Mouse (Mus musculus): ENCODE results near the gene Tspan2. TPM values are rescaled to one million over a fixed set of nuclear protein-coding genes. Genes with fewer than 3 reads are reported as not detected.

Tspan2 gene
- polyA plus RNA-seq, 1 experiment from 2014 or later = 23.1 TPM

- no peak overlapping the region for H3K4me3 ChIP-seq
- no peak overlapping the region for H3K9ac ChIP-seq
- no peaks in the 10 kb centered on the region for H3K9me3 ChIP-seq (replicated peaks)
- no peak overlapping the region for H3K27ac ChIP-seq
- no peaks in the 10 kb centered on the region for H3K27me3 ChIP-seq
- WGBS = 82% methylated on average over 8 of the region's 8 CpGs
- ATAC-seq (replicated peaks; ENCODE audit: insufficient number of reproducible peaks, insufficient read depth, low FRiP score, low read depth) = no peak
- peaks cover 6% of the 10 kb centered on the region; the same call in 1 of the 2 replicates for H3K4me1 ChIP-seq (replicated peaks)
- H3K4me2 ChIP-seq = 0 out of 2 replicates have a peak overlapping the region, but pooled peaks have one; percentile 64
- no peaks in the 10 kb centered on the region for H3K36me3 ChIP-seq
These were observed 18.5 kb upstream of the Tspan2 start for GRCm38 (mm10) chr3:102715839-102716238.

GRCm38 (mm10) chr3:102717586-102718285 is 16.6 kb upstream of the Tspan2 start:
- 74% methylated on average over 3 of the region's 3 CpGs for WGBS
- ATAC-seq (replicated peaks; ENCODE audit: insufficient number of reproducible peaks, insufficient read depth, low FRiP score, low read depth) = no peak

GRCm38 (mm10) chr3:102723154-102723553 is 11.2 kb upstream of the Tspan2 start:
- peaks cover 13% of the 10 kb centered on the region for H3K4me1 ChIP-seq (replicated peaks)
- H3K27me3 ChIP-seq = no peaks in the 10 kb centered on the region
- H3K4me2 ChIP-seq = no peak overlapping the region
- H3K4me3 ChIP-seq = no peak overlapping the region
- H3K27ac ChIP-seq = peak overlapping the region; percentile 67
- H3K9me3 ChIP-seq (replicated peaks) = no peaks in the 10 kb centered on the region
- no peak overlapping the region for H3K9ac ChIP-seq
- no peaks in the 10 kb centered on the region for H3K36me3 ChIP-seq
- no peak for ATAC-seq (replicated peaks; ENCODE audit: insufficient number of reproducible peaks, insufficient read depth, low FRiP score, low read depth)
- 51% methylated on average over 4 of the region's 4 CpGs for WGBS

More at GRCm38 (mm10) chr3:102717586-102718285, 16.6 kb upstream of the Tspan2 start:
- H3K36me3 ChIP-seq = no peaks in the 10 kb centered on the region
- H3K27me3 ChIP-seq = no peaks in the 10 kb centered on the region
- H3K9ac ChIP-seq = no peak overlapping the region
- H3K9me3 ChIP-seq (replicated peaks) = no peaks in the 10 kb centered on the region
- H3K4me2 ChIP-seq = no peak overlapping the region
- peaks cover 6% of the 10 kb centered on the region; the same call in 1 of the 2 replicates for H3K4me1 ChIP-seq (replicated peaks)
- H3K27ac ChIP-seq = no peak overlapping the region
- H3K4me3 ChIP-seq = no peak overlapping the region

GRCm38 (mm10) chr3:102723841-102724570 is 10.3 kb upstream of the Tspan2 start:
- ATAC-seq (replicated peaks; ENCODE audit: insufficient number of reproducible peaks, insufficient read depth, low FRiP score, low read depth) = no peak
- H3K9ac ChIP-seq = peak overlapping the region; percentile 10; the same call in 1 of the 2 replicates
- peak overlapping the region; percentile 67 for H3K27ac ChIP-seq
- H3K9me3 ChIP-seq (replicated peaks) = no peaks in the 10 kb centered on the region
- H3K27me3 ChIP-seq = no peaks in the 10 kb centered on the region
- no peaks in the 10 kb centered on the region for H3K36me3 ChIP-seq
- WGBS = 44% methylated on average over 6 of the region's 6 CpGs
- peaks cover 13% of the 10 kb centered on the region for H3K4me1 ChIP-seq (replicated peaks)
- peak overlapping the region; percentile 58 for H3K4me2 ChIP-seq
- peak overlapping the region; percentile 15 for H3K4me3 ChIP-seq

GRCm38 (mm10) chr3:102724798-102725459 is 9.4 kb upstream of the Tspan2 start:
- Histone ChIP-seq H3K4me1 (replicated peaks) (peaks cover 13% of the 10 kb centered on the region), H3K27me3 (no peaks in the 10 kb centered on the region), H3K27ac (peak overlapping the region; percentile 5; the same call in 1 of the 2 replicates), H3K9ac (no peak overlapping the region), H3K36me3 (no peaks in the 10 kb centered on the region), H3K4me3 (no peak overlapping the region), H3K4me2 (no peak overlapping the region), H3K9me3 (replicated peaks) (no peaks in the 10 kb centered on the region)
- no peak for ATAC-seq (replicated peaks; ENCODE audit: insufficient number of reproducible peaks, insufficient read depth, low FRiP score, low read depth)
- 68% methylated on average over 7 of the region's 7 CpGs for WGBS

- Histone ChIP-seq H3K36me3 (no peaks in the 10 kb centered on the region), H3K27ac (no peak overlapping the region), H3K4me1 (replicated peaks) (peaks cover 8% of the 10 kb centered on the region), H3K9me3 (replicated peaks) (no peaks in the 10 kb centered on the region), H3K27me3 (no peaks in the 10 kb centered on the region), H3K9ac (no peak overlapping the region), H3K4me2 (no peak overlapping the region), H3K4me3 (no peak overlapping the region)
- no peak for ATAC-seq (replicated peaks; ENCODE audit: insufficient number of reproducible peaks, insufficient read depth, low FRiP score, low read depth)
- 43% methylated on average over 5 of the region's 5 CpGs for WGBS
These were observed 4.9 kb upstream of the Tspan2 start for GRCm38 (mm10) chr3:102729416-102729815.

GRCm38 (mm10) chr3:102731112-102731511 is 3.2 kb upstream of the Tspan2 start:
- H3K9ac ChIP-seq = no peak overlapping the region
- H3K4me3 ChIP-seq = no peak overlapping the region
- H3K4me1 ChIP-seq (replicated peaks) = peaks cover 20% of the 10 kb centered on the region
- H3K27me3 ChIP-seq = no peaks in the 10 kb centered on the region
- no peak for ATAC-seq (replicated peaks; ENCODE audit: insufficient number of reproducible peaks, insufficient read depth, low FRiP score, low read depth)
- no peak overlapping the region for H3K4me2 ChIP-seq
- WGBS = 76% methylated on average over 3 of the region's 3 CpGs
- H3K36me3 ChIP-seq = no peaks in the 10 kb centered on the region
- no peaks in the 10 kb centered on the region for H3K9me3 ChIP-seq (replicated peaks)
- no peak overlapping the region for H3K27ac ChIP-seq

- no peak overlapping the region for H3K27ac ChIP-seq
- H3K4me3 ChIP-seq = no peak overlapping the region
- H3K27me3 ChIP-seq = no peaks in the 10 kb centered on the region
- no peaks in the 10 kb centered on the region for H3K36me3 ChIP-seq
- H3K4me2 ChIP-seq = no peak overlapping the region
- H3K9me3 ChIP-seq (replicated peaks) = no peaks in the 10 kb centered on the region
- no peak for ATAC-seq (replicated peaks; ENCODE audit: insufficient number of reproducible peaks, insufficient read depth, low FRiP score, low read depth)
- H3K9ac ChIP-seq = no peak overlapping the region
- H3K4me1 ChIP-seq (replicated peaks) = peaks cover 35% of the 10 kb centered on the region
- WGBS = 76% methylated on average over 4 of the region's 4 CpGs
These were observed 1.7 kb upstream of the Tspan2 start for GRCm38 (mm10) chr3:102732619-102733018.

GRCm38 (mm10) chr3:102733050-102733449 is 1.3 kb upstream of the Tspan2 start:
- H3K36me3 ChIP-seq = no peaks in the 10 kb centered on the region
- 0 out of 2 replicates have a peak overlapping the region, but pooled peaks have one; percentile 95 for H3K27ac ChIP-seq
- no peaks in the 10 kb centered on the region for H3K9me3 ChIP-seq (replicated peaks)
- no peak for ATAC-seq (replicated peaks; ENCODE audit: insufficient number of reproducible peaks, insufficient read depth, low FRiP score, low read depth)
- no peak overlapping the region for H3K9ac ChIP-seq
- peaks cover 39% of the 10 kb centered on the region for H3K4me1 ChIP-seq (replicated peaks)
- WGBS = 83% methylated on average over 3 of the region's 3 CpGs
- H3K4me2 ChIP-seq = no peak overlapping the region
- H3K27me3 ChIP-seq = no peaks in the 10 kb centered on the region
- H3K4me3 ChIP-seq = no peak overlapping the region

- Histone ChIP-seq H3K9me3 (replicated peaks) (no peaks in the 10 kb centered on the region), H3K4me2 (peak overlapping the region; percentile 95), H3K27me3 (no peaks in the 10 kb centered on the region), H3K4me1 (replicated peaks) (peaks cover 47% of the 10 kb centered on the region), H3K4me3 (peak overlapping the region; percentile 92), H3K9ac (peak overlapping the region; percentile 83), H3K36me3 (no peaks in the 10 kb centered on the region), H3K27ac (peak overlapping the region; percentile 95)
- 14% methylated on average over 6 of the region's 6 CpGs for WGBS
- peak; percentile 7; the same call in 1 of the 2 replicates for ATAC-seq (replicated peaks; ENCODE audit: insufficient number of reproducible peaks, insufficient read depth, low FRiP score, low read depth)
These were observed 405 bp upstream of the Tspan2 start for GRCm38 (mm10) chr3:102733936-102734312.

GRCm38 (mm10) chr3:102735031-102735558 is 766 bp downstream of the Tspan2 start:
- Histone ChIP-seq H3K9me3 (replicated peaks) (no peaks in the 10 kb centered on the region), H3K4me1 (replicated peaks) (peaks cover 50% of the 10 kb centered on the region), H3K27me3 (no peaks in the 10 kb centered on the region), H3K36me3 (no peaks in the 10 kb centered on the region), H3K27ac (peak overlapping the region; percentile 95), H3K9ac (peak overlapping the region; percentile 83), H3K4me3 (peak overlapping the region; percentile 92), H3K4me2 (peak overlapping the region; percentile 95)
- WGBS = under 1% methylated on average over 33 of the region's 33 CpGs
- ATAC-seq (replicated peaks; ENCODE audit: insufficient number of reproducible peaks, insufficient read depth, low FRiP score, low read depth) = peak; percentile 64
